Mouse (Mus musculus) erythroblast, embryonic 14.5 days (primary cell): ENCODE results near the gene Atg7. TPM values are rescaled to one million over a fixed set of nuclear protein-coding genes. Genes with fewer than 3 reads are reported as not detected.
"Not testable (repeated sequence)": the region's sequence is repeated elsewhere in the genome, so short reads cannot be mapped to it uniquely, and the experiment has no call there.

ENCODE experiments used
- H3K27me3 ChIP-seq: 2 replicates; pipeline ENCODE4 v1.6.1; 2012; ENCODE audit warnings: inconsistent platforms; ENCODE audit not compliant: control insufficient read depth
- H3K36me3 ChIP-seq: 2 replicates; pipeline ENCODE4 v1.6.1; 2012; ENCODE audit warnings: mild to moderate bottlenecking, inconsistent platforms; ENCODE audit not compliant: control insufficient read depth
- H3K4me1 ChIP-seq: 2 replicates; pipeline ENCODE4 v1.6.1; 2012; ENCODE audit warnings: inconsistent platforms; ENCODE audit not compliant: control insufficient read depth
- H3K4me3 ChIP-seq: replicated peaks from 2 replicates; pipeline ENCODE3; 2012; ENCODE audit warnings: moderate library complexity, mild to moderate bottlenecking, inconsistent platforms
- H3K9me3 ChIP-seq: 2 replicates; pipeline ENCODE4 v1.6.1; 2012; ENCODE audit warnings: low read length, inconsistent platforms, mixed read lengths; ENCODE audit not compliant: control insufficient read depth
- GATA1 ChIP-seq: IDR thresholded peaks from 2 replicates; pipeline ENCODE4 v1.6.1; 2012; ENCODE audit warnings: low read length, inconsistent platforms, mixed read lengths
- TAL1 ChIP-seq: IDR thresholded peaks from 3 replicates; pipeline ENCODE4 v1.6.1; 2012; ENCODE audit warnings: low read length, inconsistent platforms, mixed read lengths
- polyA plus RNA-seq: library from polyadenylated mRNA; stranded (reverse); fragments of >175 nt; gene quantifications from 2 replicates; pipeline ENCODE4 v1.2.3, GENCODE M21; 2012

Atg7 gene
- 6.0 and 8.6 TPM in 2 replicates for polyA plus RNA-seq

DNA sequence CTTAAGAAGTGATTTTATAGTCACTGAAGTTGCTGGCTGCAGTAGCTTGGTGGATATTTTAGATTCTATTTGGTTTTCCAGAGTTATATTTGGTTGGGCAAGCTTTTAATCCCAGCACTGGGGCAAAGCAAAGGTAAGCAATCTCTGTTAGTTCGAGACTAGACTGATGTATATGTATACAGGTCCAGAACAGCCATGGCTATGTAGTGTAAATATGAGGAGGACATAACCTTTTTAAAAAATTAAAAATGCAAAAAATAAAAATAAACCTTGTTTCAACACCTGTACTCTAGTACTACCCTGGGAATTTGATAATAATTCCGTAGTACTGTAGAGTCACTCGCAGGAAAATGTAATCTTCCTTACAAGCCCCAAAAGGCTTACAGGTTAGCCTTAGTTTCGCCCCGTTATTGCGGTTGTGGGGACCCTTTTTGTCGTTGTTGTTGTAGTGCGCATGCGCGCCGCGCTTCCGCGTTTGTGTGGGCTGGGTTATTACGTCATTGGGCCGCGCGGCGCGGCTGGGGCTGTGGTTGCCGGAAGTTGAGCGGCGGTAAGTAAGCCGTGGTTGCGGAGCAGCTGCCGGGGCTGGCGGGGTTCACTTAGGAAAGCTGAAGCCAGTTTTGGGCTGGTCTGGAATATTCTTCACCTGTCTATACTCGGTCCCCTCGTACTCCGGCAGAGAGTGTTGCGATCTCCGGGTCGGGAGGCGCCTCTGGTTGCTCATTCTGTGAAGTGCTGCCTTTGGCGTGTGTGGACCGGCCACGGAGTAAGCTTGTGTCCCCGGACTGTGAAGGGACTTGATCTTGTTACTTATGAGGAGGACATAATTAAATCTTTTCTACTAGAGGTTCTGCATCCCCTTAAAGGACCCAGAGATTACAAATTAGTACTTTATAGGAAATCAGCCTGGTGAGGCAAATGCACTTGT is at the start of gene Atg7:
Gene Atg7 (plus strand): TSS at position 497 of the 928 bp plus-strand sequence.
- Histone ChIP-seq H3K27me3 (peaks cover 3% of the 10 kb centered on the region; the same call in 1 of the 2 replicates), H3K4me1 (peaks cover 20% of the 10 kb centered on the region), H3K9me3 (no peaks in the 10 kb centered on the region), H3K36me3 (peaks cover 5% of the 10 kb centered on the region), H3K4me3 (peak within 1 kb of the TSS; percentile 95)
- TF ChIP-seq TAL1 (no peak), GATA1 (no peak)

DNA sequence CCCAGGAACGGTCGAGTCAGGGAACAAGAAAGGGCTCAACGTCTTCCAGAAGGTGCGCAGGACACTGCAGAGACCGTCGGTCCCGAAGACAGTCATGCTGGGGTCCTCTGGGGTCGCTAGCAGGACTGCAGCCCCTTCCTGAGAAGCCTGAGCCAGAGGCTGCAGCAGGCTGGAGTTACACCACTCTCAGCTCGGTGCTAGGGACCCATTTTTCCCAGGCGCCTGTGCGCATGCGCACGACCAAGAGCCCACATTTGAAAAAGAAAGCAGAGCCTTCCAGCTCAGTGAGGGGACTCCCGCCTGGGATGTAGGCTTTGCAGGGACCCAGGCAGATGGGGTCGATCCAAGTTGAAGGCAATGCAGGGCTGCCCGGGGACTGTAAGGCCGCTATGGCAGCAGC is 28.8 kb upstream of the Atg7 start:
- H3K36me3 ChIP-seq, H3K4me3 ChIP-seq, H3K4me1 ChIP-seq, H3K27me3 ChIP-seq, H3K9me3 ChIP-seq: not testable (repeated sequence)

DNA sequence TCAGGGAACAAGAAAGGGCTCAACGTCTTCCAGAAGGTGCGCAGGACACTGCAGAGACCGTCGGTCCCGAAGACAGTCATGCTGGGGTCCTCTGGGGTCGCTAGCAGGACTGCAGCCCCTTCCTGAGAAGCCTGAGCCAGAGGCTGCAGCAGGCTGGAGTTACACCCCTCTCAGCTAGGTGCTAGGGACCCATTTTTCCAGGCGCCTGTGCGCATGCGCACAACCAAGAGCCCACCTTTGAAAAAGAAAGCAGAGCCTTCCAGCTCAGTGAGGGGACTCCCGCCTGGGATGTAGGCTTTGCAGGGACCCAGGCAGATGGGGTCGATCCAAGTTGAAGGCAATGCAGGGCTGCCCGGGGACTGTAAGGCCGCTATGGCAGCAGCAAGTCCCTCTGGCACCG is 9.0 kb upstream of the Atg7 start:
- H3K36me3 ChIP-seq, H3K9me3 ChIP-seq, H3K4me1 ChIP-seq, H3K27me3 ChIP-seq, H3K4me3 ChIP-seq: not testable (repeated sequence)

DNA sequence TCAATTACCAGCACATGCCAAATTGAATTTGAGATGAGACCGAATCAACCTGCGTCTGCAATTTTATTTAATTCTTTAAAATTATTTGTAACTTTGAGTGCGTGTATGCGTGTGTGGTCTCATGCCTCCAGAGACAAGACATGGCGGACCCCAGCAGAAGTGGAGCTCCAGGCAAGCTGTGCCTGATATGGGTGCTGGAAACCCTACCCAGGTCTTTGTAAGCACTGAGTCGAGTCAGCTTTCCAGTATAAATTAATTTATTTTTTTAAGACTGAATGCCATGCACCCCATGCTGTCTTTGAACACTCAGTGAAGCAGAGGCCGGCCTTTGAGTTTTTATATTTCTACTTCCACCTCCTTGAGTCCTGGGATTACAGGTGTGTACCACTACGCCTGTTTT is 819 bp downstream of the Atg7 start:
- peaks cover 3% of the 10 kb centered on the region; the same call in 1 of the 2 replicates for H3K27me3 ChIP-seq
- no peaks in the 10 kb centered on the region for H3K9me3 ChIP-seq
- peaks cover 5% of the 10 kb centered on the region for H3K36me3 ChIP-seq
- H3K4me1 ChIP-seq, result peaks cover 22% of the 10 kb centered on the region
- peak overlapping the region; percentile 95 for H3K4me3 ChIP-seq
- TF ChIP-seq GATA1 (no peak), TAL1 (no peak)

DNA sequence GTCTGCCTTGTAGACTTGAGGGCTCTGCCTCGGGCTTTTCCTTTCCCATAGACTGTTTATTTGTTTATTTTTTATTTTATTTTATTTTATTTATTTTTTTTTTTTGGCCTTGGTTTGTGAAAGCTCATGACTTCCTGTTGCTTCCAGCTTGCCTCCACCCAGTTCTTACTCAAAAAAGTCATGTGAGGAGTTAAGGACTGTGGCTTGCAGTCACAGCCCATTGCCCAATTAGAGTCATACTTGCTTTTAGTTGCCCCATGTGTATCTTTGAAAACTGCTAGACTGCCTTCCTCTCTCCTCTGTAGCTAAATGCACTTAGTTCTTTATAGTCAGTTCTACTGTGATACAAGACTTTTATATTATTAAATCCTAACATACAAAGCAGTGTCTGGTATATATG is 1.6 kb downstream of the Atg7 start:
- no peak overlapping the region for H3K4me3 ChIP-seq
- H3K4me1 ChIP-seq, result peaks cover 22% of the 10 kb centered on the region
- no peaks in the 10 kb centered on the region for H3K9me3 ChIP-seq
- H3K27me3 ChIP-seq, result peaks cover 3% of the 10 kb centered on the region; the same call in 1 of the 2 replicates
- no peak for TF ChIP-seq TAL1
- TF ChIP-seq GATA1, result no peak
- peaks cover 5% of the 10 kb centered on the region for H3K36me3 ChIP-seq

DNA sequence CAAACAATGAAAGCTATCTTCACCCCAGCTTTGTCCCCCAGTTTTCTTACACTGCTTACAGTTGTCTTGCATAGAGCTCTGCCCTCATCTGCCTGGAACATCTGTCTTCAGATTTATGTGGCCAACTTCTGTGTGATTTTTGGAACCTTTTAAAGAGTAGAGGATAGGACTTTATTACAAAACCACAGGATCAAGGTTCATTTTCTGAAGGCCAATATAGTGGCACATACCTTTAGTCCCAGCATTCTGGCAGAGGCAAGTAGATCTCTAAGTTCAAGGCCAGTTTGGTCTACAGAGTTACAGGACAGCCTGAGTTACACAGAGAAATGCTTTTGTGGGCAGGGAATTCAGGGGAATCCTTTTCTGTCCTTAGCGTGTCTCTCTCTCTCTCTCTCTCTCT is 3.3 kb downstream of the Atg7 start:
- Histone ChIP-seq H3K4me3 (no peak overlapping the region), H3K36me3 (peaks cover 5% of the 10 kb centered on the region), H3K4me1 (peaks cover 22% of the 10 kb centered on the region), H3K9me3 (no peaks in the 10 kb centered on the region), H3K27me3 (peaks cover under 1% of the 10 kb centered on the region; the same call in 1 of the 2 replicates)
- TF ChIP-seq GATA1 (no peak), TAL1 (no peak)

DNA sequence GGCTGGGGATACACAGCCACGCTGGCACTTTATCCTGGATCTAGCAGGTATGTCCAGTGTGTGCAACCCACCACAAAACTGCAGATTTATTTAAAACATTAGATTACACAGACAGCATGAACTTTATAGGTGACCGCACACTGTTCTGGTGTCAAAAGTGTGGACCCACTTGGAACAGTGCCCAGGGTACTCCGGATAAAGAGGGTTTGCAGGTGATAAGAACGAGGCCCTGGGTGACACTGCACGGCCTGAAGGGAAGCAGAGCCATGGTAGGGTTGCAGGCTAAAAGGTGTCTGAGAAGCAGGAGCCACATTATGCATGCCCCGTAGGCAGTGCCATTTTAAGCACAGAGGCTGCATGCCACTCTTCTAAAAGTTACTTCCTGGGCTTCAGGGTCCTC is 4.1 kb downstream of the Atg7 start:
- H3K4me1 ChIP-seq, result peaks cover 24% of the 10 kb centered on the region
- no peak overlapping the region for H3K4me3 ChIP-seq
- H3K27me3 ChIP-seq, result no peaks in the 10 kb centered on the region
- H3K36me3 ChIP-seq, result peaks cover 5% of the 10 kb centered on the region
- no peaks in the 10 kb centered on the region for H3K9me3 ChIP-seq
- TF ChIP-seq TAL1 (no peak), GATA1 (no peak)

DNA sequence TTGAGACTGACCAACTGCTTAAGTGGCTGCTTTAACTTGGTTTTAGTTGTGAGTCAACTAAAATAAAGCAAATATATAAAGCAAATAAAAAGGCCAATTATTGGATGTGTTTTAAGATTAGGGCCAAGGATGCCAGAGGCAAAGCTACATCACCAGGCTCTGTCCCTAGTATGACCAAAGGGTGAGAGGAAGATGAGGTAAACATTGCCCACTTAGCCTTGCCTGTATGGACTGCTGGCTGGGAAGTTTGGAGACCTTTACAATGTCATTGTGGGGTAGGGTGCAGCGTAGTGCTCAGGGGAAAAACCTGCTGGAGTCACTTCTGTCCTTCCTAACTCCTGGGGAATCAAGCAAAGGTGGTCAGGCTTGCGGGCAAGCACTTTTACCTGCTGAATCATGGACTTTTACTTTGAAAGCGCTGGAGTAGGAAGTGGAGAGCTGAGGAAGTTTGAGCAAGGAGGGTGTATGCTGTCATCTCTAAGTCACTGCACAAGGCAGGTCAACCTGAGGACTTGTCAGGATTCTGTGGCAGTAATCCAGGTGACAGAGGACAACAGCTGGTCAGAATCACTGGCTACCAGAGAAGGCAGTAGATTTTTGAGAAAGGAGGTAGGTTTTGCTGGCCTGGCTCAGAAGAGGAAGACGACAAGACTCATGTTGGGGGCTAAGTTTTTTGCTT is 5.6 kb downstream of the Atg7 start:
- Histone ChIP-seq H3K36me3 (peaks cover 5% of the 10 kb centered on the region), H3K27me3 (no peaks in the 10 kb centered on the region), H3K9me3 (no peaks in the 10 kb centered on the region), H3K4me3 (no peak overlapping the region), H3K4me1 (peaks cover 17% of the 10 kb centered on the region)
- TF ChIP-seq GATA1, result no peak
- no peak for TF ChIP-seq TAL1

DNA sequence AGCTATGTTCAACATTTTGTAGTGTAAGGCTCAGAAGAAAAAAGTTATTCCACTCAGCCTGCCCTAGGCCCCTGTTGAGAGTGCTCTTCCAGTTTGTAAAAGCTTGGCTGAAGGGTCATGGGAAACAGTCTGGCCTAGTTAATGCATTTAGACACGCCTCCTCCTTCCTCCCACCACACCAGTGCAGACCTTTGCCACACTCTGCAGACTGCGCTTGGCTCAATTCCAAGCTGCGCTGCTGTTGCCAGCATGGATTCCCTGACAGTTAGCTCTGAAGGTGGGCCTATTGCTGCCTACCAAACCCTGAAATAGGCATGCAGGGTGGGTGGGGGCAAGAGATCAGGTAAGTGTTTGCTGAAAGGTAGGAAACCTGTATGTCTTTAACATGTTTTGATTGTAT is 9.3 kb downstream of the Atg7 start:
- H3K9me3 ChIP-seq, result no peaks in the 10 kb centered on the region
- no peaks in the 10 kb centered on the region; the same call in none of the 2 replicates for H3K36me3 ChIP-seq
- no peaks in the 10 kb centered on the region for H3K27me3 ChIP-seq
- H3K4me1 ChIP-seq, result peaks cover 6% of the 10 kb centered on the region
- H3K4me3 ChIP-seq, result no peak overlapping the region
- TF ChIP-seq GATA1 (no peak), TAL1 (no peak)
